Mouse (Mus musculus) spleen, adult 2 months (tissue): ENCODE measurements around the gene Tmprss13. TPM values are rescaled to one million over a fixed set of nuclear protein-coding genes. Genes with fewer than 3 reads are reported as not detected.

Source experiments
- DNase-seq, 2 experiments: peaks; one replicate each; pipeline versions ENCODE4 v3.0.0 to v3.0.0-alpha.2; 2012 to 2021; ENCODE audit warnings: low spot score in 2 of 2, low read depth in 1 of 2
- H3K27ac ChIP-seq: fragments of 200-500 bp; 2 replicates; pipeline ENCODE4 v1.5.1; 2012; ENCODE audit warnings: low read length, inconsistent platforms; ENCODE audit not compliant: insufficient read depth
- H3K27me3 ChIP-seq: fragments of 200-500 bp; 2 replicates; pipeline ENCODE4 v1.6.1; 2012; ENCODE audit warnings: mild to moderate bottlenecking, moderate library complexity, low read length, inconsistent platforms; ENCODE audit not compliant: control insufficient read depth, insufficient read depth
- H3K36me3 ChIP-seq: fragments of 200-500 bp; 2 replicates; pipeline ENCODE4 v1.6.1; 2012; ENCODE audit warnings: mild to moderate bottlenecking, low read length, inconsistent platforms; ENCODE audit not compliant: control insufficient read depth, insufficient read depth
- H3K4me1 ChIP-seq: fragments of 200-500 bp; 2 replicates; pipeline ENCODE4 v1.6.1; 2011; ENCODE audit warnings: inconsistent platforms; ENCODE audit not compliant: control insufficient read depth, insufficient read depth, insufficient read length
- H3K4me3 ChIP-seq: fragments of 200-500 bp; 2 replicates; pipeline ENCODE4 v1.5.1; 2011; ENCODE audit warnings: mild to moderate bottlenecking, inconsistent platforms; ENCODE audit not compliant: insufficient read depth, insufficient read length; ENCODE audit errors: extremely low read depth
- CTCF ChIP-seq: fragments of 200-500 bp; IDR thresholded peaks from 2 replicates; pipeline ENCODE4 v1.5.1; 2011; ENCODE audit warnings: mild to moderate bottlenecking, inconsistent platforms; ENCODE audit not compliant: insufficient read depth, insufficient read length, insufficient replicate concordance; ENCODE audit errors: extremely low read depth
- POLR2A ChIP-seq: fragments of 200-500 bp; IDR thresholded peaks from 2 replicates; pipeline ENCODE4 v1.6.1; 2011; ENCODE audit warnings: low read depth, low read length, inconsistent platforms
- WGBS: fragments of 180-500 bp; shearing (Covaris S2); methylation state at CpG from one replicate; pipeline ENCODE4 v1.1.7; 2018; 5-methylcytosine and 5-hydroxymethylcytosine counted together
- polyA plus RNA-seq: library from polyadenylated mRNA; depleted of rRNA; stranded (reverse); fragments of >200 nt; gene quantifications from 2 replicates; pipeline ENCODE4 v1.2.3, GENCODE M21; 2012

The Tmprss13 gene
- polyA plus RNA-seq, 1 experiment: 0.20 TPM

DNA sequence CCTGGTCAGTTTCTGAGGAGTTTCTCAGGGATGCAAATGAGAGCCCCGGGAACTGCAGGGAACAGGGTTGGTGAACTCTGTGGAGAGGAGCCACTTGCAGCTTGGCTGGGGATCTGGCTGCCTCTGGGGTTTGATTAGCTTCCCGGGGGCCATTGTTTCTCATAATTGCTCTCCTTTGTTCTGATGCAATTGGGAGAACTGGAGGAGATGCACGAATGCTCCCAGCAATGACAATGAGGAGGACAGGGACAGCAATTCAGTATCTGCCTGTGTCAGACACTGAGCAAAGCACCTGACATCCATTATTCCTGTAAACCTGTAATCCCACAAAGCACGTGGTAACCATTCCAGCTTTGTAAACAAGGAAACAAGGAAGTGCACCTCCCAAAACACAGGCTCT lies 30.3 kb downstream of the Tmprss13 start:
- no peak for DNase-seq
- Histone ChIP-seq H3K4me3 (no peak overlapping the region), H3K36me3 (no peaks in the 10 kb centered on the region), H3K4me1 (no peaks in the 10 kb centered on the region), H3K27ac (no peak overlapping the region), H3K27me3 (no peaks in the 10 kb centered on the region)
- TF ChIP-seq CTCF: no peak
- WGBS: 61% methylated on average over 4 of the region's 4 CpGs

DNA sequence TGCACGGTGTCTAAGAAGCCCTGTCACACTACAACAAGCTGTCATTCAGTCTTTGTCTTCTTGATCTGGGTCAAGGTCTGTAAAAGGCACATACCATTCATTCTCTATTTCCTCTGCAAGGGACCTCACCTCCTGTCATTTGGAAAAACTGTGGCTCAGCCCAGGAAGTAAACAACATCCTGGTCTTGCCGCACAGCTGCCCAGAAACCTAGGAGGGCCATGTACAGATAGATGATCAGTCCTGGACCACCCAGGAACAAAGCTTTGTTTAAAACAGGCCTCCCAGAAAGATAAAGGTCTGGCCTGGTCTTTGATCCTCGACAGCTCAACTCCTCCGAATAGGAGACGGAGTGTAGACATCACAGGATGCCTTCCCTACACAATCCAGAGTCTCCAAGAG lies 31.0 kb downstream of the Tmprss13 start:
- Histone ChIP-seq H3K4me1 (no peaks in the 10 kb centered on the region), H3K36me3 (no peaks in the 10 kb centered on the region), H3K4me3 (no peak overlapping the region), H3K27ac (no peak overlapping the region), H3K27me3 (no peaks in the 10 kb centered on the region)
- WGBS: 74% methylated on average over 5 of the region's 5 CpGs
- no peak for DNase-seq
- no peak for TF ChIP-seq CTCF
- TF ChIP-seq POLR2A: no peak

DNA sequence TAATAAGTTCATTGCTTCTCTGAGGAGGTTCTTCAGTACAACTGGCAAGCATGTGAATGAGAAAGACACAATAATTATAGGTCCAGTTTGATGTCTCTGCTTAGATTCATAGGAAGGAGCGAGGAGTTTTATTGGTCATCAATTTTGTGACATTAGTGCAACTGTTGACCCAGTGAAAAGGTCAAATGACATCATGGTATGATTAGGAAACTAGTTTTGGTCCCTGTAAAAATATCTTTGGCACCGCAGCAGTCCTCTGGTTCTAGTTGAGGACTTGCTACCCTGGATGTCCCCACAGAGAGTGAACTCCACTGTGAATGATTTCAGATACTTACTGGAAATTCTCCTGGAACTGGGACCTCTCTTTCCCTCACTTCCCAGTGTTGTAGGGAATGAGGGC lies 36.3 kb downstream of the Tmprss13 start:
- H3K27me3 ChIP-seq: no peaks in the 10 kb centered on the region
- no peak for DNase-seq
- no peaks in the 10 kb centered on the region for H3K36me3 ChIP-seq
- no peak overlapping the region for H3K4me3 ChIP-seq
- H3K27ac ChIP-seq: no peak overlapping the region
- WGBS: 79% methylated on average over 2 of the region's 2 CpGs
- H3K4me1 ChIP-seq: no peaks in the 10 kb centered on the region
- TF ChIP-seq POLR2A: no peak
- no peak for TF ChIP-seq CTCF

DNA sequence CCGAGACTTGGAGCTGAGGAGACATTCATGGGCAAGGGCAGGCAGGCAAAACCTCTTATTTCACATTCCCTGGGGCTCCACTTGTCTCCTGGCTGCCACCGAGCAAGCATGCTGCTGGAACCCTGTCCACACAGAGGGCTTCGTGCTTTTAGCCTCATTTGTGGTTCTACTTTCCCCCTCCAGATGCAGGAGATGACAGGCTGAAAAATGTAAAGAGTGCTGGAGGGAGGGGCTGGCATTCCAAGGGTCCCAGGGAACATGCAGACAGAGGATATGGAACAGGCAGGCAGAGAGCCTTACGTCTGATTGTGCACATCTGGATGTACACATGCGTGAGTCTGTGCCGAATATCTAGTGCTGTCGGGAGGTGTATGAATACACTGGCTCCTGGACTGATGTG lies 39.5 kb downstream of the Tmprss13 start:
- Histone ChIP-seq H3K4me3 (no peak overlapping the region), H3K27me3 (no peaks in the 10 kb centered on the region), H3K27ac (no peak overlapping the region), H3K36me3 (no peaks in the 10 kb centered on the region), H3K4me1 (no peaks in the 10 kb centered on the region)
- TF ChIP-seq CTCF (no peak), POLR2A (no peak)
- 85% methylated on average over 7 of the region's 7 CpGs for WGBS
- no peak for DNase-seq

GRCm38 (mm10) chr9:45362051-45362461 lies 43.2 kb downstream of the Tmprss13 start:
- 85% methylated on average over 2 of the region's 2 CpGs for WGBS
- Histone ChIP-seq H3K4me1 (no peaks in the 10 kb centered on the region), H3K27ac (no peak overlapping the region), H3K4me3 (no peak overlapping the region), H3K27me3 (no peaks in the 10 kb centered on the region), H3K36me3 (no peaks in the 10 kb centered on the region)
- TF ChIP-seq POLR2A: no peak
- no peak for TF ChIP-seq CTCF
- no peak for DNase-seq

DNA sequence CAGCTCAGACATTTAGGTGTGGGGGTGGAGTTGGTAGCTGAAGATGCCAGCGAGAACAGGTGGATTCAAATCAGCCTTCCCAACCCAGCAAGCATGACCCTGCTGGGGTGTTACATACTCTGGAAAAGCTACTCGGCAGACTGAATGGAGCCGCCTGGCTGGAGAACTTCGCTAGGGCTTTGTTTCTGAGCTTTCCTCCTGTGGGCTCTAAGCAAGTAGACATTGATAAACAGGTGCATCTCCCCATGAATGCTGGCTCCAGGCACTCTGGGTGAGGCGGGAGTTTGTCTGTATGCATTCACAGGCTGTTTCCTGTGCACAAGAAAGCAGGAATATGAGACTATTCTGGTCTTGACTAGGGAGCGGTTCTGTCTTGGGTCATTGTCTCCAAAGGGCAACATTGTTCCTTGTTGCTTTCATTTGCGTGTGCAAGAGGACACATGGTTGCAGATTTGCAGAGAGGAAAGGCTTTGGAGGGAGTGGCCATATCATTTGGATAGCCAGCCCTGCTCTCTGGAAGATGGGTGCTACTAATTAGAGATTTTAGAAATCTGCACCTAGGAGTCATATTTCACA lies 44.8 kb downstream of the Tmprss13 start:
- H3K27ac ChIP-seq: no peak overlapping the region
- no peaks in the 10 kb centered on the region for H3K4me1 ChIP-seq
- 78% methylated on average over 7 of the region's 7 CpGs for WGBS
- no peaks in the 10 kb centered on the region for H3K27me3 ChIP-seq
- TF ChIP-seq POLR2A (no peak), CTCF (no peak)
- no peak overlapping the region for H3K4me3 ChIP-seq
- no peaks in the 10 kb centered on the region for H3K36me3 ChIP-seq
- no peak for DNase-seq

- 0 out of 2 replicates have a peak, but pooled peaks cover 3% of the 10 kb centered on the region for H3K4me1 ChIP-seq
- no peak for DNase-seq
- peaks cover 5% of the 10 kb centered on the region; the same call in 1 of the 2 replicates for H3K27me3 ChIP-seq
- 80% methylated on average over 8 of the region's 8 CpGs for WGBS
- TF ChIP-seq POLR2A (no peak), CTCF (no peak)
- H3K36me3 ChIP-seq: no peaks in the 10 kb centered on the region
- H3K27ac ChIP-seq: no peak overlapping the region
- no peak overlapping the region for H3K4me3 ChIP-seq
These were observed 48.8 kb downstream of the Tmprss13 start for GRCm38 (mm10) chr9:45367716-45368115.
